Mouse (Mus musculus) liver, embryonic 14.5 days (tissue): ENCODE measurements around the gene Gatb. TPM values are rescaled to one million over a fixed set of nuclear protein-coding genes. Genes with fewer than 3 reads are reported as not detected.

Experiments used
- ATAC-seq: fragments of 200-750 bp; cut with Nextera tagmentation; 2 replicates; pipeline ENCODE4 v1.8.0; 2017; ENCODE audit warnings: moderate number of reproducible peaks, mild to moderate bottlenecking, moderate library complexity; ENCODE audit not compliant: insufficient read depth
- DNase-seq, 3 experiments: peaks; one replicate each; pipeline ENCODE4 v3.0.0-alpha.2; 2012 to 2013; ENCODE audit warnings: low read depth in 3 of 3, low spot score in 3 of 3
- H3K27ac ChIP-seq: fragments of 300-500 bp; sonication (generic); 2 replicates; pipeline ENCODE4 v1.5.1; 2014; ENCODE audit warnings: moderate library complexity, mild to moderate bottlenecking, control low read depth, inconsistent platforms
- H3K27me3 ChIP-seq: fragments of 300-500 bp; sonication (generic); 2 replicates; pipeline ENCODE4 v1.6.1; 2014; ENCODE audit warnings: mild to moderate bottlenecking, low read length, moderate library complexity; ENCODE audit not compliant: control insufficient read depth, insufficient read depth
- H3K36me3 ChIP-seq: fragments of 300-500 bp; sonication (generic); replicated peaks from 2 replicates; pipeline ENCODE4 v1.6.1; 2014; ENCODE audit warnings: low read depth; ENCODE audit not compliant: control insufficient read depth, insufficient read depth
- H3K4me1 ChIP-seq, 2 experiments: fragments of 200-500 bp in 1 of 2; fragments of 300-500 bp in 1 of 2; sonication (generic) in 1 of 2; replicated peaks; 2 replicates each; pipeline ENCODE4 v1.6.1; 2012 to 2014; ENCODE audit warnings: antibody characterized with exemption in 1 of 2, inconsistent platforms in 1 of 2, low read length in 1 of 2; ENCODE audit not compliant: control insufficient read depth in 2 of 2, insufficient read depth in 2 of 2
- H3K4me2 ChIP-seq: fragments of 300-500 bp; sonication (generic); 2 replicates; pipeline ENCODE4 v1.6.1; 2014; ENCODE audit warnings: low read depth, mild to moderate bottlenecking, control low read depth, moderate library complexity
- H3K4me3 ChIP-seq, 2 experiments: fragments of 200-500 bp in 1 of 2; fragments of 300-500 bp in 1 of 2; sonication (generic) in 1 of 2; 2 replicates each; pipeline ENCODE4 v1.5.1; 2012 to 2014; ENCODE audit warnings: low read depth in 2 of 2, low read length in 2 of 2, mild to moderate bottlenecking in 2 of 2, control low read depth in 1 of 2, inconsistent platforms in 1 of 2, moderate library complexity in 1 of 2; ENCODE audit not compliant: insufficient read depth in 1 of 2
- H3K9ac ChIP-seq: fragments of 300-500 bp; sonication (generic); replicated peaks from 2 replicates; pipeline ENCODE4 v1.6.1; 2014; ENCODE audit warnings: mild to moderate bottlenecking, control low read depth, moderate library complexity
- H3K9me3 ChIP-seq: fragments of 300-500 bp; sonication (generic); 2 replicates; pipeline ENCODE4 v1.6.1; 2016; ENCODE audit warnings: low read length, mixed read lengths; ENCODE audit not compliant: control insufficient read depth
- CTCF ChIP-seq: IDR thresholded peaks from 2 replicates; pipeline ENCODE4 v1.5.1; 2016; ENCODE audit warnings: antibody characterized with exemption, low read depth, control low read depth
- EP300 ChIP-seq: IDR thresholded peaks from 2 replicates; pipeline ENCODE4 v1.6.1; 2016; ENCODE audit warnings: antibody characterized with exemption, low read depth
- WGBS: fragments of 180-500 bp; shearing (Covaris S2); extraction: QIAGEN DNeasy Blood & Tissue Kit; methylation state at CpG from one replicate; pipeline ENCODE4 v1.1.7; 2014; ENCODE audit not compliant: insufficient replicate concordance; 5-methylcytosine and 5-hydroxymethylcytosine counted together
- polyA plus RNA-seq, 2 experiments: library from polyadenylated mRNA; depleted of rRNA in 1 of 2; stranded (reverse) in 1 of 2; unstranded in 1 of 2; fragments of >200 nt; fragmentation: Nextera tagmentation in 1 of 2; extraction: Ambion mirVana in 1 of 2; gene quantifications; 2 replicates each; pipeline versions ENCODE4 v1.2.1 to v1.2.3; 2012 to 2014

The Gatb gene
- polyA plus RNA-seq, 2 experiments, result 6.4 to 15.2 TPM

DNA sequence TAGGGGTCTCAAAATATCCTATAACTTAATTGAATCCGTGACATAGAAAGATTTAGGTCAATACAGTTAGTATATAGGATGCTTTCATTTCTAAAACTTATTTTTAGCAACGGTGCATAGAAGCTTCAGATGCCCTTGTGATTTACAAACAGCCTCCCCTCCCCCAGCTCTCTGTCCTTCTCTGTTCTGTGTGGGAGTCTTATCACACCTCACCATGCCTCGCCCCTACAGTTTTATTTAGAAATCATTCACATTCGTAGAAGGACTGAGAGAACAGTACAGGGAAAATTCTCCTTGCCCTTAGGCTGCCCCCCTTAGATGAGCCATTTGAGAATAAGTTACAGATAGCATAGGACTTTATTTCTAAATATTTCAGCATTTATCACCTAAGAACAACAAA lies 18.1 kb downstream of the Gatb start:
- no peaks in the 10 kb centered on the region for H3K9me3 ChIP-seq
- no peak overlapping the region for H3K9ac ChIP-seq
- no peaks in the 10 kb centered on the region for H3K27me3 ChIP-seq
- H3K4me1 ChIP-seq, result peaks cover 6 to 19% of the 10 kb centered on the region in 2 experiments; a peak in 3 of 4 replicates
- H3K36me3 ChIP-seq, result no peaks in the 10 kb centered on the region
- ATAC-seq, result peak; percentile 76
- WGBS, result 17% methylated on average over 4 of the region's 4 CpGs
- peak overlapping the region; percentile 35 for H3K4me2 ChIP-seq
- TF ChIP-seq EP300 (peak; percentile 77), CTCF (no peak)
- H3K4me3 ChIP-seq, result no peak overlapping the region
- H3K27ac ChIP-seq, result no peak overlapping the region
- peak; percentile 57 to 69 (median 60) for DNase-seq

DNA sequence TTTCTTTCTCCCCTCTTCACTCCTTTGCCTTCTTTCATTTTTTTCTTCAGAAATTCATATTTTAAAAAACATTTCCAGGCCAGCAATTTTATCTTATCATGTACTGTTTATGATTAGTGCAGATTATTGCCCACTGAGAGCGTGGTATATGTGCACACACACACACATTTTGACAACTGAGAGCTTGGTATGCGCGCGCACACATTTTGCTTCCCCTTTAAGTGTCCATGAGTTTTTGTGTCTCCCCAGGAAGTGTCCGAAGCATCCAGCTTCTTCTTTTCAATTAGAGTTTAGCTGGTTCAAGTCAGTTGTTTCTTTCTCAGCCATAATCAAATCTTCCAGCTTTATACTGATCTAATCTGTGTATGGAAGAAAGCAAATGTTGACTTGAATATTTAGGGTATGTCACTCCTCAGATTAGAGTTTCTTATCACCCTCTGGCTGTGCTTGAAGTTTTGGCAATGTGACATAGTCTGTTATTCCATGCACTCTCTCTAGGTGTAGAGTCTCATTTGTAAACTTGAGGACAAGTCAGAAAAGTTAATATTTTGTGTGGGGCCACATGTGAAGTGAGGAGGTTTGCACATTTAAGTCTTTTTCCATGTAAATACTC lies 18.8 kb downstream of the Gatb start:
- ATAC-seq, result no peak
- 51% methylated on average over 5 of the region's 5 CpGs for WGBS
- H3K9ac ChIP-seq, result no peak overlapping the region
- no peak overlapping the region for H3K27ac ChIP-seq
- peak overlapping the region; percentile 11; the same call in 1 of the 2 replicates for H3K4me2 ChIP-seq
- TF ChIP-seq EP300, result no peak
- H3K9me3 ChIP-seq, result no peaks in the 10 kb centered on the region
- H3K4me3 ChIP-seq, result no peak overlapping the region
- no peaks in the 10 kb centered on the region for H3K27me3 ChIP-seq
- no peaks in the 10 kb centered on the region for H3K36me3 ChIP-seq
- H3K4me1 ChIP-seq, result peaks cover 6 to 19% of the 10 kb centered on the region in 2 experiments; a peak in 3 of 4 replicates
- DNase-seq, result peak in 1 of 3 experiments; percentile 11

DNA sequence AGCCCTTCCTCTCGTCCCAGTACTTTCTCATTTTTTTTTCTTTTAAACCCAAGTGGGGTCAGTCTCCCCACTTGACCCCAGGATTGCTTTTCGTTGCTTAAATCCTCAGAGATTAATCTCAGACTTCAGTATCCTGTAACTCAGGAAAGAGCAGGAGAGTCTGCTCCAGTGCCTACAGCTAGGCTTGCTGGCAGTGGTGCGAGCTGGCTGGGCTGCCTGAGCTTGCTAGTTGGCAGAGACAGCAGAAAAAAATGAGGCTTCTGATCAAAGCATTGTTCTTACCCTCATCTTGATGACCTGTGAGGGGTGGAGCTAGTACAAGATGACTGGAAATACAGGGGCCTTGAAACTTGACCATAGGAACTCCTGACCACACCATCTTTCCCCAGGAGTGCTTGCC lies 20.5 kb downstream of the Gatb start:
- no peaks in the 10 kb centered on the region for H3K27me3 ChIP-seq
- no peaks in the 10 kb centered on the region for H3K9me3 ChIP-seq
- WGBS, result 75% methylated on average over 3 of the region's 3 CpGs
- no peaks in the 10 kb centered on the region for H3K36me3 ChIP-seq
- no peak overlapping the region for H3K4me3 ChIP-seq
- TF ChIP-seq CTCF, result no peak
- TF ChIP-seq EP300, result no peak
- no peak for DNase-seq
- no peak for ATAC-seq
- no peak overlapping the region for H3K27ac ChIP-seq
- peaks cover 3 to 11% of the 10 kb centered on the region in 2 experiments; a peak in 3 of 4 replicates for H3K4me1 ChIP-seq
- H3K4me2 ChIP-seq, result no peak overlapping the region
- H3K9ac ChIP-seq, result no peak overlapping the region

DNA sequence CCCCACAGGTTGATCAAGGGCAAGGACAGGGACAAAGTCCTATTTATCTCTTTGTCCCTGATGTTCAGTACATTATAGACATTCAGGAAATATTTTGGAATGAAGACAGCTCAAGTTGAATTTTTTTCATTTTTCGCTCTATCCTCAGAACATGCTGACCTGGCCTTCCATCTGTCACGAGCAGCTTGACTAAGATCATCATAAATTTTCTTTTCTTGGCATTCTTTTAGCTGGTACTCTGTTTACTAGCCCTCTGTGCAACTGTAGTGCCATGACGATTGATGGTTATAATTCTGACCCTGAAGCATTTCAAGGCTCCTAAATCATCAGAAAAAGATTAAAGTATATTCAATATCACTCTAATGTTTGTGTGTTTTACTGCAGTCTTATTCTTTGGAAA lies 25.6 kb downstream of the Gatb start:
- 56% methylated on average over 3 of the region's 3 CpGs for WGBS
- Histone ChIP-seq H3K9me3 (no peaks in the 10 kb centered on the region), H3K9ac (no peak overlapping the region), H3K36me3 (no peaks in the 10 kb centered on the region), H3K4me1 (0 out of 4 replicates have a peak, but pooled peaks cover 0 to 2% of the 10 kb centered on the region in 2 experiments), H3K27ac (no peak overlapping the region), H3K4me2 (no peak overlapping the region), H3K4me3 (no peak overlapping the region), H3K27me3 (no peaks in the 10 kb centered on the region)
- ATAC-seq (no peak), DNase-seq (no peak)
- TF ChIP-seq EP300, result no peak
- TF ChIP-seq CTCF, result no peak

DNA sequence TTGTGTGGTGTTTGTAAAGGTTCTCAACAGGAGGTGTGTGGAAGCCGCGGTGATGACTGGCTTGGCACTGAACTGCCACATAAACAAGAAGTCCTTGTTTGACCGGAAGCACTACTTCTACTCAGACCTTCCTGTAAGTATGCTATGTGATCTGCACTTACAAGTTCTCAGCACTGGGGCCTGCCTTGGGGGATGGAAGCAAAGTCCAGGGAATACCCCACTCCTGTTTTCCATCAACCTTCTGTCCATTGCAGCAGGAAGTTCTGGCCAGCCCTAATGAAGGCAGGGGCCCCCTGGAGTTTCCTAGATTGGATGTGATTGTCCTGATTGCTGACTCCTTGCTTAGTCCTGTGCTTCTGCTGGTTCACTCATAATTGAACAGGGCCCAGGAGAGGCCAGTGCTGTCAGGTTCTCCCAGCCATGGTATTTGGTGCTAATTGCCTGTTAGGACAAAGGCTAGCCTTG lies 28.0 kb downstream of the Gatb start:
- TF ChIP-seq EP300, result no peak
- TF ChIP-seq CTCF, result no peak
- Histone ChIP-seq H3K4me1 (0 out of 4 replicates have a peak, but pooled peaks cover 0 to 2% of the 10 kb centered on the region in 2 experiments), H3K27ac (no peak overlapping the region), H3K9ac (no peak overlapping the region), H3K9me3 (no peaks in the 10 kb centered on the region), H3K4me2 (no peak overlapping the region), H3K36me3 (no peaks in the 10 kb centered on the region), H3K4me3 (no peak overlapping the region), H3K27me3 (no peaks in the 10 kb centered on the region)
- WGBS, result 41% methylated on average over 3 of the region's 3 CpGs
- DNase-seq (no peak), ATAC-seq (no peak)
